Mouse (Mus musculus) gastrocnemius, adult 18-20 months (tissue): Measurements from ENCODE around the gene Bicd2. TPM values are rescaled to one million over a fixed set of nuclear protein-coding genes. Genes with fewer than 3 reads are reported as not detected.

Experiments used
- DNase-seq: peaks from one replicate; pipeline ENCODE4 v3.0.0; 2021; ENCODE audit warnings: low spot score
- total RNA-seq, 2 experiments: library from RNA; stranded (reverse); gene quantifications; 2 replicates each; pipeline ENCODE4 v1.2.3; 2021

Bicd2 gene
- total RNA-seq, 2 experiments from 2014 or later, result 23.4 to 28.6 TPM

DNA sequence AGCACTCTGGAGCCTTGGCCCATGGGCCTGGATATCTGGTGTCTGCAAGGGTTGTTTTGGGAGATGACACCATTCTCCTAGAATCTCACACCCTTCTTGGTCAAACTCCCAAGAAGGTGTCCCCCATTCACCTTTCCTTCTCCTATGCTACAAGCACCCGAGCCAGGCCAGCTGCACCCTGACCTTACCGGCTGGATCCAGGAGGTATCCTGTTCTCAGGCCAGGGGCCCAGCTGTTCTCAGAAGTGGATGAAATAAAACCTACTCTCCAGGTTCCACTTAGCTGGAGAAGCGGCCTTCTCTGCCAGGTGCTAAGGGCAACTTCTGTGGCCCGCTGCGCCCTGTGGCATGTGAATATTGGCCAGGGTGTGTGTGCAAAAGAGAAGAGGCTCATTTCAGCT, 16.5 kb upstream of the Bicd2 start:
- peak; percentile 88 for DNase-seq

DNA sequence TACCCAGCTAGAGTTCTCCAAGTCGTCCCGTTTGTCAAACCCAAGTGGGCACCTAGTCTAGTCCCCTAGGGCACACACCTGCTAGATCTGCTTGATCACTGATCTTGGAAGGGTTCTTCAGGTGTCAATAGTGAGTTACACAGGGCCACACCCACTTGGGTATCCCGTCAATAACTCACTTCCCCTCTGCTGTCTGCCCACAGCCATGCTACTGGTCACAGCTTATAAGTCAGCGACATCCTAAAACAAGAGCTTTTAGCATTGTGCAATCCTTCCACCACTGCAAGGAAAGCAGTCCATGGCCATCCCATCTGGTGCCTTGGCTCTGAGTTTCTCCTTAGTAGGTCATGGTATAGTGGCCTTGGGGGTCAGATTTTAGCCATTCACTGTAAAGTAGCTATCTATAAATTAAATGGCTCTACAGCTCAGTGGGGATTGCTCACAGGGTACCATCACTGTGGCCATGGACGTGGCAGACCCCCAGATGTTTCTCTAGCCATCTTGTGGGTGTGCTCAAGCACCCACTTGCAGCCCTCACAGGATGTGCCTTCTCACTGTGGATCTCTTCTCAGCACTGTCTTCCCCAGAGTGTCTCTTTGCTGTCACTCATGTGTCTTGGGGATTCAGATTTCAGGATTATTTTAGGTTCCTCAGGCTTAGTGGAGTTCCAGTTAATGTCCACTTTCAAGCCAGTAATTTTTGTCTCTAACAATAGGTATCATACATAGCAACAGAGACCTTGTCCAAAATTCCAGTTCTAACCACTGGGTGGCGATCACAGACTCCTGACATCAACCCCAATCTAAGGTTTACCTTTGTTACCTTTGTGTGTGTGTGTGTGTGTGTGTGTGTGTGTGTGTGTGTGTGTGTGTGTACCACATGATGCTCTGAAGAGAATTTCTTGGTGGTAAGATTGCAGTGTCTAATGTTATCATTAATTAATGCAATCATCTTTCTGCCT, 14.9 kb upstream of the Bicd2 start:
- peak; percentile 67 for DNase-seq

DNA sequence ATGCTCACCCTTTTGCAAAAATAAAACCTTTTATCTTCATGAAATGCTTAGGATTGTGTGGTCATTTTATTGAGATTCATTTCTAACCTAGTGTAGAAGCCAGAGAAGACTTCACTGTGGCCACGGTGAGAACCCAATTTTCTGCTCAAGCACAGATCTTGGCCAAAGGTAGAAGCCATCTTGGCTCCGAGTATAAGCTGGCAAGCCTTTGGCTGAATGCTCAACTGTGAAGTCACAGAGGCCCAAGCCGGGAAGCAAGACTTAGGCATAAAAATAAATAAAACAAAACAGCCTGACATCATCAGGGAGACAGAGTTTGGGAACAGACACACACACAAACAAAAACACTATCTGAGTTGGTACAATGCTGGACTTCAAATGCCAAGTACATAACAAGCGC, 13.3 kb upstream of the Bicd2 start:
- no peak for DNase-seq

DNA sequence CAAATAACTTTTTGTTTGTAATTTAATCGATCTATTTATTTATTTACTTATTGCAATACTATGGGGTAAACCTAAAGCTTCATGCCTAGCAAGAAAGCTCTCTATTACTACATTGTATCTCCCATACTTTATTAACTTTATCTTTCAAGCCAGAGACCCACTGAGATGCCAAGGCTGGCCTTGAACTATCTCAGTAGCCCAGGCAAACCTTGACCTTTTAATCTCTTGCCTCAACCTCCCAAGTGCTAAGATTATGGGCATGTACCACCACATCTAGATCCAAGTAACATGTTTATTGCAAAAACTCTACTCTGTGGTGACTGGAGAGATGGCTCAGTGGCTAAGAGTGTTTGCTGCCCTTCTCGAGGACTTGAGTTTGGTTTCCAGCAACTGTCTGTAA, 8.1 kb upstream of the Bicd2 start:
- DNase-seq, result no peak

DNA sequence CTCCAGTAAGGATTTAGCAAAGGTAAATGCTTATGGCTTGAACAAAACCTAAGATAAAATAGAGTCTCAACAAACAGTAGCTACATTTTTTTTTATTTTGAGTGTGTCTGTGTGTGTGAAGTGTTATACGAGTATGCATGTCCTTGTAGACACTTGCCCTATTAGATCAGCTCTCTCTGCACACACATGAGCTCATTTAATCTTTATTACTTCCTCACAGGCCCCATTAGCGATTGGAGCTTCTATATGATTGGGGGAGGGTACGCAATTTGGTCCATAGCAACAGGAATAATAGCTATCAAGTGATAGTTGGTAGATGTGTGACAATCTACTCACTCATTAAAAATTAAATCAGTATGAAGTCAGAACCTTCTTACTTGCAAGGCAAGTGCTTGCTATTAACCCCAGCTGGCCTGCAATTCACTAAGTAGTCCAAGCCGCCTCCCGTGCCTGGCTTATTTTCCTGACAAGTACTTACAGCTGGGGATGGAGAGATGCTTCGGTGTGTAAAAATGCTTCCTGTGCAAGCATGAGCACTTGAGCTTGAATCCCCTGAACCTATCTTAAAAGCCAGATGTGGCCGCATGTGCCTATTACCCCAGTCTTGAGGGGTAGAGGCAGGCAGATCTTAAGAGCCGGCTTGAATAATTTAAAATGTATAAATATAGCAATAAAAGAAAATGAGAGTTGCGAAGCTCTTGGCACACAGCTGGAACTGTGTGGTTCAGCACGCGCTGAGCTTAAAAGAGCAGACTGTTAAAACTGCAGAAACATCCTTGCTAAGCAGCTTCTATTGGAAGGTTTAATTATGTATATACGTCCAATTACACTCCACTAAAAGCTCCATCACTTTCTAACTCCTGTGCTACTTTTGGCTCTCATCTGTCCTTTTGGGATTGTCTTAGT, 6.1 kb upstream of the Bicd2 start:
- no peak for DNase-seq

DNA sequence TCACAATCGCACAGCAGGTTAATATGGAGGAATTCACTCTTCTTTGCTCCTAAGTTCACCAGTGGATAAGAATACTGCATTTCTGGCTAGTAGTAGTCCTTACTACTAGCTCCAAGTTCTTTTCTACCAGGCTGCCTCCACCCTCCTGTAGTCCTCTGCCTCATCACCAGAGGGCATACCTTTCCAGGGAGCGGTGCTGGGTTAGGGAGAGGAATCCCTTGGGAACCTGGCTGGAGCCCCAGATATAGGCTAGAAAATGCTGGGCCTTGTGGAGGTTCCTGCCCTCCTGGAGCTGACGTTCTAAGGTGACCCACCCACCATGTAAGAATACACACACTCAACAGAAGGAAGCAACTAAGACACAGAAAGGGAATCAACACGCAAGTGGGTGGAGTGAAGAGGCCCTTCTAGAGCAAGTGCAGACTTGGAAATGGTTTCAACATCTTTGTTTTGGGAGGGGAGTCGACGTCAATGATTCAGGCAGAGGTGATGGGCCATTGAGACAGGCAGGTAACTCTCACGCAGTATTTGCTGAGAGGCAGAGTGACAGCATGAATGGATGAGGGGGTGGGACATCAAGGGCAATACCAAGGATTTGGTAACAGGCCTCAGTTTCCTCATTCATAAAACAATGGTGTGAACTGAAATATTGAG, 2.4 kb upstream of the Bicd2 start:
- peak; percentile 58 for DNase-seq

DNA sequence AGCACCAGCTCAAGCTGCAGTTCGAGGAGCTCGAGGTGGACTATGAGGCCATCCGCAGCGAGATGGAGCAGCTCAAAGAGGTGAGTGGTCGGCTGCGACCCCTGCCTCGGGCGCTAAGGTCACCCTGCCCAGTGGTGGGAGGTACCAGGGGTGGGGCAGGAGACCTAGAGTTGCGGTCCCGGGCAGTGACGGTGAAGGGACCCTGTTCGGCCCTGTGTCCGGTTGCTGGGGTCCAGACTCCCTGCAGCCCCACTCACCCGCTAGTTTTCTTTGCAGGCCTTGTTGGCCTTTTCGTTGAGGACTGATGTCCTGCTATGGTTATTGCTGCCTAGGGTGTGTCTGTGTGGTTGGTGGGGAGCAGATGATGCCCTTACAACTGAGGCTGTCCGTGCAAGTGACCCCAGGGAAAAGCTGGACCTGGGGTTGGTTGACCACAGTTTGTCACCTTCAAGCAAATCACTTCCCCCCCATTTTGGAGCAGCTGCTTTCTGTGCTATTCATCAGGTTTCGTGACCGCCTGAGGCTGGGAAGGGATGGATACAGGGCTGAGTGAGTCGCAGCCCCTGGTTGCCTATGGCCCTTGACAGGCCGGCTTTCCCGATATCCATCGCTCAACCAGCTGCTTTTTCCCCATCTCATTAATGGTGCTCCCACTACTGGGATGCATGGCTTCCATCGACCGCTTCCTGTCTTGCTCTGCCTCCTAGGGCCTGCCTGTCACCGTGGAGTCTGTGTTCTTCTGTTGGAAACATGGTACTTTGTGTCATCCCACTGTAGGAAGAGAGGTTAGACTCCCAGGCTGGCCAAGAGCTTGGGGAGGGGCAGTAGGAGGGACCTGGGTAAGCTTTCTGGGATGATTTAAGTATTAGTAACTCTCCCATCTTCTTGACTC, 692 bp downstream of the Bicd2 start:
- no peak for DNase-seq

DNA sequence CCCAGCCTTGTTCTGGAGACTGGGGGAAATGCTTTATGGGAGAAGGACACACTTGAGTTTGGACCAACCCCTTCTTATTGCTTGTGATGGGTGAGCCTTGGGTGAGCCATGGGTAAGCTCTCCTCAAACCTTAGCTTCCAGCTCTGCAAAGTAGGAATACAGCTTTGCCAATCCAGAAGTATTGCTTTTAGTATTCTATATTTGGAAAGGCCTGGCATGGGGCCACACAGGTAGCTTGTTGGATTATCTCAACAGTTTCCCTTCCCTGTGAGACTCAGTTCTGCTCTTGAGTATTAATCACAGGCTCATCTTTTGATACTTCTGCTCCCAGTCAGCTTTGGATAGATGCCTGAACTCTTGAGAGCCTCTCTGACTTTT, 1.3 kb downstream of the Bicd2 start:
- no peak for DNase-seq

DNA sequence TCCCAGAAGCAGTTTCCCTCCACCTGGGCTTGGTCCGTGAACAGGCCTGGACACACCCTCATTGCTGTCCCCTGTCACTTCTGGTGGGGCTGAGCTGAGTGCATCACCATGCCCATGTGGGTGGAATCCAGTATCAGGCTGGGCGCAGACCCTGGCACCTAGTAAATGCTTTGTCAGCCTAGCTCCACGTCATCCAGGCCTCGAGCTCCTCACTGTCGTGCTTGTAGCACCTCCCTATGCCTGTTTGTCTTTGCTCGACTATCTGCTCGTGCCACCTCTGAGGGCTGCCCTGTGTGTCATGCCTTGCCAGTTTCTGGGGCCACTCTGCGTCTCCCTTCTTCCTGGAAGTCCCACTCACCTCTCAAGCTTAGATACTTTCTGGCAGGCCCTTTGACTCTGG, 3.2 kb downstream of the Bicd2 start:
- no peak for DNase-seq

DNA sequence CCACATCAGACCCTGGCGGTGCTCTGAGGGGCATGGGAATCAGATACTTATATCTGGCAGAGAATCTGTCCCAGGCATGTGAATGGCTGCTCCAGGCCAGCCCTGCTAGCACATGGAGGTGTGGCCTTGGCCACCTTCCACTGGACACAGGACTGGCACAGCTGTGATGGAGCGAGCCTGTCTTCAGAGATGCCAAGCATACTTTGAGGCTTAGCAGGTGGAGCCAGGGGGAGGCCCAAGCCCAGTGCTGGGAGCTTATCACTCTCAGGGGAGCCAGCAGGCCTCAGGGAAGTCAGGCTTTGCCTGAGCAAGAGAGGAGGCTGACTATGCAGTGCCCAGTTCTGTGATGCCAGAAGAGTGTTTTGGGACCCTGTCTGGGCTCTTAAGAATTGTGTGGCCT, 4.1 kb downstream of the Bicd2 start:
- peak; percentile 80 for DNase-seq

DNA sequence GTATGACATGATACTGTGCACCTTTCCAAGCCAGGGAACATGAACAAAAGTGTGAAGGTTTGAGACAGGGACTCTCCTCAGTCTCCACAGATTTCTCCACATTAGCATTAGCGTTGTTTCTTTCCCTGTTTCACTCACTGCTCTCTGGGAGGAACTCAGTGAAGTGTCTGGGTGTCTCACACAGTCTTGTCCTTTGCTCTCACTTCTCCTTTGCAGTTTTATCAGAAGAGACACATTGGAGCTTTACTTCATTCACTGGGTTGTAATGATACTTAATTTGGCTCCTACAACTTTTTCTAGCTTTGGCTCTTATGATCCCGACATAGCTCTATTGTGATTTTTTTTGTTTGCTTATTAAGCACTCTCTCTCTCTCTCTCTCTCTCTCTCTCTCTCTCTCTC, 7.1 kb downstream of the Bicd2 start:
- no peak for DNase-seq

DNA sequence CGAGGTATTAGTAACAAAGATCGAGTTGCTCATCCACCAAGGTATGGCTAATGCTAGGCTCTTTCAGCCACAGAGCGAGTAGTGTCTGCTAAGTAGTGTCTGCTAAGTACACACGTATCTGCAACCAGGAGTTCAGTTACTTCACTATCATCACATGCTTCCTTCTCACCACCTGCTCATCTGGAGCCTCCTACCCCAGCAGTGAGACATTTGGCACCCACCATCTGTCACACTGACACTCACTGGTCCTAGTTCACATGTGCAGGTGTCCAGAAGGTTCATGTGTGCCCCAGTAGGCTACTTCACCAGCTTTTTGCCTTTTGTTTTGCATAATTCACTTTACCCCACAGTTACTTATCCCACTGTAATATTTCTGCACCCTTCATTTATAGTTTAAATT, 8.0 kb downstream of the Bicd2 start:
- DNase-seq, result no peak

DNA sequence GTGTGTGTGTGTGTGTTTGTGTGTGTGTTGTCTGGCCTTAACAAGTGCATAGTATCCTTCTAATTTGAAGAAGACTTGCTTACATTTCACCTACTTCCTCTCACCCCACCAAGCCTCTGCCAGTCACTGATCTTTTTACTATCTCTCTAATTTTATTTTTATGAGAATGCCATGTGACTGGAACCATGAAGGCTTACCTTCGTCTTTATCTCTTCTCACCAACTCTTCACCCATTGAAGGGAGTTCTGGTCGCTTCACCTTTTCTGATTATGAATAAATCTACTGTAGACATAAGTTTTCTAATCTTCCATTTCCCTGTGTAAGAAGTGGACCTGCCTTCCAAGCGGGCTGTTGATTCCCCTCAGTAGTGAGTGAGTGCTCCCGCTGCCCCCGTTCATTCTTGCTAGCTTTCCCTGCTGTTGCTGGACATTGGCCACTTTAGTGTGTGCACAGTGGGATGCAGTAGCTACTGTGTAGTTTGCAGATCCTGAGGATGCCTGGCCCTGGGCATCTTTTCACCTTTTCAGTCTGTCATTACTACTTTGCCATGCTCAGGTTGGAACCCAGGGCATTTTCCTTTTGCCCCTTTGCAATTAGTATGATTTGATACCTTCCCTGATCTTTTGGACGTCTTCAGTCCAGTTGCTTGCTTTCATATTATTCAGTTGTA, 8.6 kb downstream of the Bicd2 start:
- no peak for DNase-seq

DNA sequence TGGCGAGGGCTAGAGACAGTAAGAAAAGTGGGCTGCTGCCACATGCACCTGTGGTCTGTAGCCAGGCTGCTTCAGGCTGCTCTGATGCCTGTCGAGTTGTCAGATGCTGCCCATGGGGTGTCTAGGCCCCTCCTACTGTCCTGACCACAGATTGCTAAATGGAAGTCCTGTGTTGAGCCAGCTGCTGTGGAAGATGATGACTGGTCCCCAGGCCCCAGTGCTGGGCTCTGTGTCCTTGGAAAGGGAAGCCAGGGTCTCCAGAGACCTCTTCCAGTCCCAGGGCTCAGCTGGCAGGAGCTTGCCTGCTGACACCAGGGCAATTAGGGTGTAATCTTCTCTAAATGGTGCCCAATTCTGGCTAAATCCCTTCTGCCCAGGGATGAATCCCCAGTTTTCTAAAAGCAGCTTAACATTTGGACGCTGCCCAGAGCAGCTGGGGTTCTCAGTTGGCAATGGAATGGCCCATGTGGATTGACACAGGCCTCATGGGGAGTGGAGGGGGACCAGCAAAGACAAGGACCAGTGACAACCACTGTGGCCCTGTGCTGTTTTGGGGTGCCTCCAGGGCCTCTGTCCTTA, 11.3 kb downstream of the Bicd2 start:
- DNase-seq, result peak; percentile 55

DNA sequence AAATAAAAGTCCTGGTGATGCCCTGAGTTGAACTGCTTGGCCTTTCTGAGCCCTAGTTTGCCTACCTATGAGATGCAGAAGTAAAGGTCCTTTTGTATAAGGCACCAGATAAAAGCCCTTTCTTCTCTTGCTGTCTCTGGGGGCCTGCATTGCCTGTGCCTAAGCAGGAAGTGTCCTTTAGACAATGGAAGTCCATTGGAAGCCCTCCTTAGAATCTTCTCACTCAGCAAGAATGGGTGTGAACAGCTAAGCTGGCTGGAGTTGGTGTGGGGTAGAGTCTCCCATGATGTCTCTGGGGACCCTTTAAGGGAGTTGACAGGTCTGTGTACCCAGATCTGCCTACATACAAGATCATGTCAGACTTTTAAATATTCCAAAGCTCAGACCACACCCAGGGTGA, 12.0 kb downstream of the Bicd2 start:
- no peak for DNase-seq

DNA sequence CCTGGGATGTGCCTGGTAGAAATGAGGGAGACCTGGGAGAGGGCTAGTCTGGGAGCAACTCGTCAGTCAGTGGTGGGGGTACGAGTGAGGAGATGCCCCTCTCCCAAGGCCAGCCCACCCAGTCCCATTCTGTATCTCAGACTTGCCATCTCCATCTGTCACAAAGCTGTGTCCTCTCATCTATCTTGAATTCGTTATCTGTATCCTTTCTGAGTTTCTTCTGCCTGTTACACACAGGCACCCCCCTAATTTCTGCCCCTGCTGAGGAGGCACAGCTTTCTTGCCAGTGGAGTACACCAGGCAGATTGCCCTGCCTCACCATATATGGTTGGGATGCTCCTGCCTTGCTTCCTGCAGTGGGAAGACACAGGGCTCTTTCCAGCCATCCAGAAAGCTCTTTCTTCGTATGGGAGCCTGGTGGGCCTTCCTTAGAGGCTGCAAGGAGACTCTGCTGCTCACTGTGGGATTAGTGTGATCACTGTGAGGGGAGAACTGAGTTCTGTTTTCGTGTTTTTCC, 12.7 kb downstream of the Bicd2 start:
- DNase-seq, result no peak

DNA sequence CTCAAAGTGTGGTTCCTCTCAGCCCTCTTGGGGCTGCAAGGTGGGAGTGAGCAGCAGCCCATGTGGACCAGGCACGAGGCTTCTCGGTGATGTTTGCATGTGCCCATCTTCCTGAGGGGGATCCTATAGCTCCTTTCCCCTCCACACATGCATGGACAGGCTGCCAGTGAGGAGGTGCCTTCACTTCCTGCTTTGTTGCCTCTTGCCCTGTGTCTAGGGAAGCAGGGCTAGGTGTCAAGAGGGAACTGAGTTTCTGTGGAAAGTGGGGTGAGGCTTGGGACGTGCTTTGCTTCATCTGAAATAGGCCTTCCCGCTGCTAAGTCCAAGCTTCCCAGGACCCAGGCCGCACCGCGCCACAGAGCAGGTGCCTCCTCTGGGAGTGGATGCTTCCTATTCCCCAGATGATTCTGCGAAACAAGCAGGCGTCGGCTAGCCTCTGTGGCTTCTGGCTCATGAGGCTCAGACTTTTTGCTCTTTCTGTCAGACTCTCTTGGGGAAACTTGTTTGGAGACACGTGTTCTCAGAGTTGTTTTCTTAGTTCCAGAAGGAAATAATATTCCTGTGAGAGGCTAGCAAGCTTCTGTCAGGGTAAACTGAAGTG, 14.2 kb downstream of the Bicd2 start:
- DNase-seq, result no peak

DNA sequence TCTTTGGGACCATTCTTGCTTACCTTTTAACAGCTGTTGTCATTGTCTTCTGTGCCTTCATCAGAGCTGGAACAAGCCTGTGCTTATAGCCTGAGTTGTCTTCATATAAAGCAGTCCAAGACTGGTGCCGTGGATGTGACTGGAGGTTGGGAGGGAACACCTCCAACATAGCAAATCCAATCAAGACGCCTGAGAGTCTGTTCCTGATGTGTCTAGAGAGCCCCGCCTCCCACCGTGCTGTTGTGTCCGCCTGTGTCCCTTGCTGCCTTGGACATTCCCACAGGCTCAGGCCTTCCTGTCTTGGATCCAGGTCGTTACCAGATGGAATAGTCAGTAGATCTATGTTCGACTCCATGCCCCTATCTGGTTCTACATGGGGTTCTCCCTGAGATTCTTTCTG, 14.7 kb downstream of the Bicd2 start:
- DNase-seq, result no peak

DNA sequence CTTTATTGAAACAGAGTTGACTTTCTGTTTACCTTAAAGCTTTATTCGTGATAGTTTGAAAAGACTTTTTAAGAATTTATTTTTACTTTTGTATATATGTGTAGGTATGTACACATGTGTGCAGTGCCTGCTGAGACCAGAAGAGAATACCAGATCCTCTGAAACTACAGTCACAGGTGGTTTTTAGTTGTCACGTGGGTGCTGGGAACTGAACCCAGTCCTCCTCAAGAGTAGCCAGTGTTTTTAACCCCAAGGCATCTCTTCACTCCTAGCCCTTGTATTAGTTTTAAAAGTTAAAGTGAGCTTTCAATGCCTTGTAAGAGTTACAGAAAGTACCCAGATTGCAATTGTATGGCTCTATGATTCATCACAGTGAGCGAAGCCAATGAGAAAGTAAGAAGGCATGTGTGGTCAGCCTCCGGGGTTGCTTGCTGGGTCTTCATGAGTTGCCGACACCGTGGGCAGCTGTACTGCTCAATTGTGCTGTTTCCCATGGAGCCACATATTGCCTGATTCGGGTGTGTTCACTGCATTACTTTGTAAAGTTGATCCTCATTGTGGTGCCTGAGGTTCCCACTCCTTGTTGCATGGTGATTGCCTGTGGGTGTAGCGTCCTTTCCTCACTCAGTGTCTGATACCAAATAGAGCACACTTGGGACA, 16.1 kb downstream of the Bicd2 start:
- DNase-seq, result no peak
